Mouse (Mus musculus): ENCODE data around the gene Trim26.
A peak's percentile ranks its signal among the peaks of the same experiment; 100 is the strongest.
"Not testable (repeated sequence)": the region's sequence is repeated elsewhere in the genome, so short reads cannot be mapped to it uniquely, and the experiment has no call there.

The Trim26 gene

DNA sequence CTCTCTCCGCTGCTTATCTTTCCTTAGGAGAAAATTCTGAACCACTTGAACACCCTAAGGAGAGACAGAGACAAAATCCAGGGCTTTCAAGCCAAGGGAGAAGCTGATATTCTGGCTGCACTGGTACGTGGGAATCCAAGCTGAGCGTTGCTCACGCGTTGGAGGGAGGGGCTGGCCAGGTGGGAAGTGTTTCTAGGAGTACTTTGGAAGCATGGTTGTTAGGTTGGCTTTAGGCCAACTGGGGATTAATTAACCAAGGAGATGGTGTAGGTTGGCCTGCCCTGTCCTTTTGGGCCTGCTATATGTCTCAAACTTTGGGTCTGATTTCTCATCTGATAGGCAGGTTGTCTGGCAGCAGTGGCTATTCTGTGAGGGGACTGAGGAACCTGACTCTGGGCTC is 14.3 kb downstream of the Trim26 start:
- DNase-seq (ENCODE audit: inconsistent ontology term) = no peak

- DNase-seq (ENCODE audit: inconsistent ontology term) = no peak
These were observed 14.7 kb downstream of the Trim26 start for GRCm38 (mm10) chr17:36851627-36852026.

GRCm38 (mm10) chr17:36855484-36855883 is 18.6 kb downstream of the Trim26 start:
- no peak for DNase-seq (ENCODE audit: inconsistent ontology term)

GRCm38 (mm10) chr17:36856236-36856635 is 19.3 kb downstream of the Trim26 start:
- no peak for DNase-seq (ENCODE audit: inconsistent ontology term)

- no peak for DNase-seq (ENCODE audit: inconsistent ontology term)
These were observed 21.2 kb downstream of the Trim26 start for GRCm38 (mm10) chr17:36858181-36858580.

DNA sequence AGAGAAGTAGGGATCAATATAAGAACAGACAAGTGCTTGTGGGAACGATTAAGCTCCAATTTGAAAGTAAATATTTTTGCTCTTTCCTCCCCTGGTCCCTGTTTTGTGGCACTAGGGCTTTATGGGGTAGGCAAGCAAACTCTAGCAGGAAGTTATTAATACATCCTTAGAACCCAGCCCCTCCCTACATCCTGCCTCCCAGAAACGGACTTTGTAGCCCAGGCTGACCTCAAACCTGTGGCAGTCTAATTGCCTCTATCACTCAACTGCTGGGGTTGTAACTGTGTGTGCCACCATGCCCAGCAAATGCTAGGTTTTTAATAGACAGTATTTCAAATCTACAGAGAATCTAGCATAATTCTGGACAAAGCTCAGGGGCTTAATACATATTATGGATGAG is 24.7 kb downstream of the Trim26 start:
- DNase-seq (ENCODE audit: inconsistent ontology term) = no peak

DNA sequence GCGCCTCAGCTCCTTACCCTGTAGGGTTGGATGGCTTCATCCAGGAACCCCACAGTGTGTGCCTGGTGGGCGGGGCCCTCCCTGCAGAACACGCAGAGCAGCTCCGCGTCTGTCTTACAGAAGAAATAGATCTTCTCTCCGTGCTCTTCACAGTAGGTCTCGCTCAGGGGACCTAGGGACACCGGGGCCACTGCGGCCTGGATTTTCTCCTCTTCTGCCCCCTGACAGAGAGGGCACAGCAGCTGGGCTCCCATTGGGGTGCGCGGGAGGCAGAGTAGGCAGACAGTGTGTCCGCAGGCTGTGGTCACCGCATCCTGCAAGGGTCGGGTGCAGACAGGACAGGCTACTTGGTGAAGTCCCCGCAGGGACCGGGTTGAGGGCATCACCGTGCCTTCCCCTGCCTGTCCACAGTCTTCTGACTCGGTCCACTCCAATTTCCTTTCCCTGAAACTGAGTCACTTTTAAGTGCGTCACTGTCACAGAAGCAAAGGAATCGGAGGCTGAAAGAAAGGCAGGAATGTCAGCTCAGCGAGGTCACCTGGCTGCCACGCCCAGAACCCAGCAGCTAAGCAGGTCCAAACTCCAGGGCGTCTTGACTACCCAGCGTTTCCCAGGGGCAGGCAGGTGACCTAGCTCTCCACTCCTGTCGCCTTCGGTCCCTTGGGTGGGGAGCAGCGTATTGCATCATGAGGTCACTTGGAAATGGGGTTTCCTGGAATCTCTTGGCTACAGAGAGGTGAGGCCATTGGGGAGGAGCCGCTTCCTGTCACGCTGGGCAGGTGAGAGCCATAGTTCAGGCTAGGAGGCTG is 30.0 kb downstream of the Trim26 start, which contains the start of gene Trim15:
Trim15 (minus strand) TSS at position 492 of the 809 bp plus-strand sequence.
- peak; percentile 7 for DNase-seq (ENCODE audit: inconsistent ontology term)

- no peak for DNase-seq (ENCODE audit: inconsistent ontology term)
These were observed 31.9 kb downstream of the Trim26 start for GRCm38 (mm10) chr17:36868836-36869235.

GRCm38 (mm10) chr17:36869284-36869954 is 32.5 kb downstream of the Trim26 start, which contains the start of gene Trim10:
Gene Trim10, plus strand, starts transcription at chr17:36869574.
- no peak for DNase-seq (ENCODE audit: inconsistent ontology term)

- DNase-seq (ENCODE audit: inconsistent ontology term) = no peak
These were observed 33.2 kb downstream of the Trim26 start for GRCm38 (mm10) chr17:36869955-36870810.

DNA sequence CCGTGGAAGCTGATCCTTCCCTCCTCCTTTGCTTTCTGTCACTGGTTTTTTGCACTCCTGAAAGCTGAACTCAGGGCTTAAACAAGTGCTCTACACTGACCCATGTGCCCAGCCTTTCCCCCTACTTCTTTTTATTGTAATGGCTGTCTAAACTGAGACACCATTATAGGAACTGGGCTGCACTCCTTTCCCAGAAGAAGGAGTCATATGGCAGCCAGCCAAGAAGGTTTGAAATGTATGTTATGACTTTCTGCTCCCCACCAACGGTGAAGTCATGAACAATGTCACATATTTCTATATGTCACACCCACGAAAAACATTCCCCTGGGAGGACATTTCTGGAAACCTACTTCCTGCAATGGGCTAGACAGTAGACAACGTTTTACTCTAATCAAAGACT is 37.7 kb downstream of the Trim26 start:
- no peak for DNase-seq (ENCODE audit: inconsistent ontology term)

GRCm38 (mm10) chr17:36883350-36883749 is 46.4 kb downstream of the Trim26 start:
- DNase-seq (ENCODE audit: inconsistent ontology term) = no peak

DNA sequence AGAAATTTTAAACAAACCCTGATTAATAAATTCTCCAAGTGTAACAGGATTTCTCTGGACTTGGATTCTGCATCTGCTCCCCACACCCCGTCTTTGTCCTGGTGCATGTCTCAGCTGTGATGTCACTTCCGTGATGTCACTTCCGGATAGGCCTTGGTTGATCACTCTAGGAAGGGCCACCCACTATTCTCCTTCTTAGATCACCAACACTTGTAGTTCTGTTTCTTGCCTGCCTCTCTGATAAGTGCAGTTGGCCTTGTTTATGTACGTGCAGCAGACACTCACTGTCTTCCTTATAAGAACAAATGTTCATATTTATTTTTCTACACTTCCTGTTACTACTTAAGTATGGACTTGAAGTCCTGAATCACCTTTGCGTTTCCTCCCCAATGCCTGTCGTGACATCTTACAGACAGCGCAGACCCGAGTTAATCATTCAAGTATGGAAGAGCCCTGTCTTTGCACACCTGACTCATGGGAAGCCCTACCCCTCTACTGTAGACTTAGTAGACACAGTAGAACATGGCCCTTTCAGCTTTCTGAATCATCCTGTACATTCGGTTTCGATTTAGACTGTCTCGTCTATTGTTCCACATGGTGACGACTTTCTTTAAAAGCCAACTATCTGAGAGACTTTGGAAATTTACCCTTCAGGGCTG is 48.3 kb downstream of the Trim26 start:
- DNase-seq (ENCODE audit: inconsistent ontology term) = no peak

- no peak for DNase-seq (ENCODE audit: inconsistent ontology term)
These were observed 53.4 kb downstream of the Trim26 start, which contains the start of gene Trim40 for GRCm38 (mm10) chr17:36890073-36890903. Gene Trim40, minus strand, starts transcription at chr17:36890123.

GRCm38 (mm10) chr17:36891496-36891895 is 54.6 kb downstream of the Trim26 start:
- not testable (repeated sequence) for DNase-seq (ENCODE audit: inconsistent ontology term)

DNA sequence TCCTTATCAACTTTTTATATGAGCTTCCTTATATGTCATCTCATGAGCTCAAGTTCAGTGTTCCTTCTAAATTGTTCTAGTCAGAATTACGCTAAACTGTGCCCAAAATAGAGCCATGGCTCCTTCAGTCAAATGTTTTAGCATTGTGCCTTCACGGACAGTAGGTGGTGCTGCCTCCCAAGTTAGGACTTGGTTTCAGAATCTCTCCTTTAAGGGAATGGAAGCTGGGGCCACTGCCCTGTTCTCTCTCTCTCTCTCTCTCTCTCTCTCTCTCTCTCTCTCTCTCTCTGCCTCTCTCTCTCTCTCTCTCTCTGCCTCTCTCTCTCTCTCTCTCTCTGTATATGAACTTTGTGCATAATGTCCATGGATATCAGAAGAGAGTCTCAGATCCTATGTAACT is 55.4 kb downstream of the Trim26 start:
- peak; percentile 32 for DNase-seq (ENCODE audit: inconsistent ontology term)

GRCm38 (mm10) chr17:36893387-36893786 is 56.5 kb downstream of the Trim26 start:
- no peak for DNase-seq (ENCODE audit: inconsistent ontology term)

DNA sequence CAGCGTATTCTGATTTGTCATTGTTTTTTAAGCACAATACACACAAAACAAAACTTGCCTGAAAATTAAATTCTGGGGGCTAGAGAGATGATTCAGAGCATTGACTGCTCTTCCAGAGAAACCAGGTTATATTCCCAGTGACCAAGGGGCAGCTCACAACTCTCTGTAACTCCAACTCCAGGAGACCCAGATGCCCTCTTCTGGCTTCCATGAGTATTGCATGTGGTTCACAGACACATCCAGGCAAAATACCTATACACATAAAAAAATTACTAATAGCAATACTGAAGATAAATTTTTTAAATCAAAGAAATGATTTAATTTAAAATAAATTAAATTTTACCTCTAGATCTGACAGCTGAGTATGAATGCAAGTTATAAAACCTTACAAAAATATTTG is 59.6 kb downstream of the Trim26 start:
- no peak for DNase-seq (ENCODE audit: inconsistent ontology term)

- no peak for DNase-seq (ENCODE audit: inconsistent ontology term)
These were observed 60.1 kb downstream of the Trim26 start for GRCm38 (mm10) chr17:36897065-36897464.

DNA sequence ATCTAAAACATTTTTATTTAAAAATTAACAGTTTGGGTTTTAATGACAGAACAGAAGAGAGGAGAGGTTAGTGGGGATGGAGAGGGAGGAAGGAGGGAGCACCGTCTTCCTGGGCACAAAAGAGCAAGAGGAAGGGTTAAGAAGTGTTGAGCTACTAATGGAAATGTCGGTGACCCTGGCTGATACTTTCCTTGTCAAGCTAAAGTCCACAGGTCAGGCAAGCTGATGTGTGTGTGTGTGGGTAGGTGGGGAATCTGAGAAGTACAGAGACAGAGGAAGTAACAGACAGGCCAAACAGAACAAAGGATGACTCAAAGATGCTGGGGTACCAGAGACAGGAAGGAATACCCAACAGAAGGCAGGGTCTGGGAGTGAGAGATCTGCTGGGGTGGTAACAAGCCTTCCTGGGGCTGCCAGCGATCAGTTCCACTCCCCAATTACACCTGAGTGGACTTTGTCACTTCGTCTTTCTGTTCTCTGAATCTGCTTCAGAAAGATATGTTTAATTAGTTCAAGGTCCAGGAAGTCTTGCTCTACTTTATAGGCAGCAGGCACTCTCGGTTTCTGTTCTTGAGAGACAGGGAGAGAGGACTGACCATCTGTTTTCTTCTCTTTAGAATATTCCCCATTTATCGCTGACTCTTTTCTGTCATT is 60.7 kb downstream of the Trim26 start, which contains the start of gene Trim31:
Trim31 (plus strand) TSS at position 567 of the 654 bp plus-strand sequence.
- no peak for DNase-seq (ENCODE audit: inconsistent ontology term)

Measured in Muller cell, postnatal 12 days (primary cell).